Mouse (Mus musculus) intestine, embryonic 16.5 days (tissue): ENCODE measurements around the gene Acin1. TPM values are rescaled to one million over a fixed set of nuclear protein-coding genes. Genes with fewer than 3 reads are reported as not detected.

Experiments
- ATAC-seq: fragments of 200-750 bp; cut with Nextera tagmentation; 2 replicates; pipeline ENCODE4 v1.8.0; 2017; ENCODE audit warnings: moderate TSS enrichment, moderate library complexity
- H3K27ac ChIP-seq: fragments of 300-500 bp; sonication (generic); 2 replicates; pipeline ENCODE4 v1.5.1; 2014; ENCODE audit warnings: mild to moderate bottlenecking, low read length
- H3K27me3 ChIP-seq: fragments of 300-500 bp; sonication (generic); replicated peaks from 2 replicates; pipeline ENCODE4 v1.6.1; 2014; ENCODE audit warnings: low read length, control low read depth, mixed read lengths; ENCODE audit not compliant: control insufficient read depth, insufficient read depth
- H3K36me3 ChIP-seq: fragments of 300-500 bp; sonication (generic); 2 replicates; pipeline ENCODE4 v1.6.1; 2014; ENCODE audit warnings: low read length, control low read depth; ENCODE audit not compliant: control insufficient read depth, insufficient read depth
- H3K4me1 ChIP-seq: fragments of 300-500 bp; sonication (generic); 2 replicates; pipeline ENCODE4 v1.6.1; 2014; ENCODE audit warnings: low read length, control low read depth, mixed read lengths; ENCODE audit not compliant: control insufficient read depth, insufficient read depth
- H3K4me2 ChIP-seq: fragments of 300-500 bp; sonication (generic); 2 replicates; pipeline ENCODE4 v1.6.1; 2014; ENCODE audit warnings: low read depth, low read length, control low read depth
- H3K4me3 ChIP-seq: fragments of 300-500 bp; sonication (generic); 2 replicates; pipeline ENCODE4 v1.5.1; 2014; ENCODE audit warnings: mild to moderate bottlenecking, low read length
- H3K9ac ChIP-seq: fragments of 300-500 bp; sonication (generic); 2 replicates; pipeline ENCODE4 v1.6.1; 2014; ENCODE audit warnings: low read depth, low read length
- H3K9me3 ChIP-seq: fragments of 300-500 bp; sonication (generic); 2 replicates; pipeline ENCODE4 v1.6.1; 2016; ENCODE audit warnings: low read length, control low read depth; ENCODE audit not compliant: control insufficient read depth
- WGBS: fragments of 180-500 bp; shearing (Covaris S2); extraction: QIAGEN DNeasy Blood & Tissue Kit; methylation state at CpG from one replicate; pipeline ENCODE4 v1.1.7; 2014; 5-methylcytosine and 5-hydroxymethylcytosine counted together
- polyA plus RNA-seq: library from polyadenylated mRNA; unstranded; fragments of >200 nt; fragmentation: Nextera tagmentation; extraction: Ambion mirVana; gene quantifications from 2 replicates; pipeline ENCODE4 v1.2.1, GENCODE M21; 2015

Gene Acin1
- 78.7 and 82.6 TPM in 2 replicates for polyA plus RNA-seq

- under 1% methylated on average over 44 of the region's 44 CpGs for WGBS
- peak; percentile 97 for ATAC-seq
- Histone ChIP-seq H3K27ac (peak within 1 kb of the TSS; percentile 91), H3K4me3 (peak within 1 kb of the TSS; percentile 64), H3K36me3 (peaks cover 5% of the 10 kb centered on the region), H3K4me2 (peak within 1 kb of the TSS; percentile 81), H3K4me1 (peaks cover 15% of the 10 kb centered on the region), H3K27me3 (no peaks in the 10 kb centered on the region), H3K9me3 (no peaks in the 10 kb centered on the region), H3K9ac (peak within 1 kb of the TSS; percentile 82)
These were observed at the start of gene Acin1 for GRCm38 (mm10) chr14:54686522-54687143. TSS of gene Acin1 (minus strand) at chr14:54686931.

DNA sequence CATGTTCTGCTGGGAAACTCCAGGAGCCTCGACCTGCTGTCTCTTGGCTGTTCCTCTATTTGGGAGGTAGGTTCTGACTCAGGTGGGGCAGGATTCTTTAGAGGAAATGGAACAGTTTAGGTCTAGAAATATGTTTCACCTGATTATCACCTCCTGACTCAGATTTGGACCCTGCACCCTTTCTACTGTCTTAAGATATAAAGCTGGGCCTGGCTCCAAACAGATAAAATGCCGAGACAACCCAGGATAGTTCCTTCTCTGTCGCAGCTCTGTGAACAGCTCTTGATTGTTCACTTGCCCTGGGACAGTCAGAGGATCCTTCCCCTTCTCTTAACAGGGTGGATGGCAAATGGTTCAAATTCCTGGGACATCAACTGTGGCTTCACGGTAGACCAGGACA is 48.5 kb upstream of the Acin1 start:
- H3K9ac ChIP-seq, result no peak overlapping the region
- peaks cover 2% of the 10 kb centered on the region; the same call in 1 of the 2 replicates for H3K4me1 ChIP-seq
- 57% methylated on average over 4 of the region's 4 CpGs for WGBS

DNA sequence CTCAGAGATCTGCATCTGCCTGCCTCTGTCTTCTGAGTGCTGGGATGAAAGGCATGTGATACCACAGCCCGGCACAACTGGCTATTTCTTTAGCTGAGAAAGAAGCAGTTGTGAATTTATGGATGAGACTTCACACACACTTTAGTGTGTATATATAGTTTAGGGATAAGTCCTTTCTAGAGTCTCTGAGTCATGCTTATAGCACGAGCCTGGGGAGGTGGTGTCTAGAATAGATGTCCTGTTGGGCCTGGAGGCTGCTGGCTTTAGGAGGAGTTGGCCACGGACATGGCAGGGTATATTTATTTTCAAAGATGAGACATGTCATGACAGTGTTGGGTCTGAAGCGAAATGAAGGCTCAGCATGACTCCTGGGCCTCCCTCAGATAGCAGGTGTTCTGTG is 47.3 kb upstream of the Acin1 start:
- H3K27me3 ChIP-seq, result no peaks in the 10 kb centered on the region
- 69% methylated on average over 4 of the region's 4 CpGs for WGBS
- ATAC-seq, result no peak

More for the DNA sequence above, 48.5 kb upstream of the Acin1 start:
- Histone ChIP-seq H3K4me2 (no peak overlapping the region), H3K27ac (no peak overlapping the region), H3K27me3 (no peaks in the 10 kb centered on the region), H3K4me3 (no peak overlapping the region), H3K36me3 (no peaks in the 10 kb centered on the region), H3K9me3 (no peaks in the 10 kb centered on the region)
- peak; percentile 43 for ATAC-seq

DNA sequence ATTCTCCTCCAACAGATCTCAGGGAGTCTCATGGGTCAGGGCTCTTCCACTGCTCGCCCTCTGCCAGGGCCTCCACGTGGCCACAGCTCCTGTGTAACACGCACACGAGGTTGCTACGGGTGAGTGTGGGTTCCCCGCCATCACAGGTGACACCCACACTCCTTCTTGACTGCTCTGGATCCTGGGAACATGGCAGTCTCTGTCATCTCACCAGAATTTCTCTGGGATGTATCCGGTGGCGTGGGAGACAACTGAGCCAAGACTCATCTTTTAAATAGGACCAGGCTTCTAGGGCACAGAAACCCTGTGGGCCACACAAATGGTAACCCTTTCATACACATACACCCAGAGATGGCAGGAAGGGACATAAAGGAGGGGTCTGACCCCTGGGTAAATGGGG is 45.5 kb upstream of the Acin1 start:
- no peak for ATAC-seq
- H3K27ac ChIP-seq, result no peak overlapping the region
- 81% methylated on average over 8 of the region's 8 CpGs for WGBS
- no peaks in the 10 kb centered on the region for H3K27me3 ChIP-seq
- no peak overlapping the region for H3K9ac ChIP-seq
- no peaks in the 10 kb centered on the region for H3K9me3 ChIP-seq
- peaks cover 8% of the 10 kb centered on the region; the same call in 1 of the 2 replicates for H3K4me1 ChIP-seq
- no peak overlapping the region for H3K4me3 ChIP-seq
- no peaks in the 10 kb centered on the region for H3K36me3 ChIP-seq
- no peak overlapping the region for H3K4me2 ChIP-seq

More for the DNA sequence above, 47.3 kb upstream of the Acin1 start:
- Histone ChIP-seq H3K36me3 (no peaks in the 10 kb centered on the region), H3K27ac (no peak overlapping the region), H3K9ac (no peak overlapping the region), H3K4me2 (no peak overlapping the region), H3K4me1 (peaks cover 3% of the 10 kb centered on the region; the same call in 1 of the 2 replicates), H3K4me3 (no peak overlapping the region), H3K9me3 (no peaks in the 10 kb centered on the region)

- H3K9me3 ChIP-seq, result no peaks in the 10 kb centered on the region
- H3K27ac ChIP-seq, result no peak overlapping the region
- no peak overlapping the region for H3K4me2 ChIP-seq
- H3K4me1 ChIP-seq, result peaks cover 8% of the 10 kb centered on the region; the same call in 1 of the 2 replicates
- no peak for ATAC-seq
- H3K4me3 ChIP-seq, result no peak overlapping the region
- 87% methylated on average over 6 of the region's 6 CpGs for WGBS
- H3K27me3 ChIP-seq, result no peaks in the 10 kb centered on the region
- H3K9ac ChIP-seq, result no peak overlapping the region
- no peaks in the 10 kb centered on the region for H3K36me3 ChIP-seq
These were observed 43.6 kb upstream of the Acin1 start for GRCm38 (mm10) chr14:54730305-54730704.

- no peak overlapping the region for H3K4me2 ChIP-seq
- 73% methylated on average over 13 of the region's 13 CpGs for WGBS
- H3K4me1 ChIP-seq, result peaks cover 9% of the 10 kb centered on the region
- no peaks in the 10 kb centered on the region for H3K9me3 ChIP-seq
- 0 out of 2 replicates have a peak, but pooled peaks cover 3% of the 10 kb centered on the region for H3K36me3 ChIP-seq
- no peaks in the 10 kb centered on the region for H3K27me3 ChIP-seq
- peak overlapping the region; percentile 32 for H3K9ac ChIP-seq
- H3K4me3 ChIP-seq, result no peak overlapping the region
- peak; percentile 47; the same call in 1 of the 2 replicates for ATAC-seq
- H3K27ac ChIP-seq, result peak overlapping the region; percentile 49
These were observed 42.3 kb upstream of the Acin1 start for GRCm38 (mm10) chr14:54728823-54729653.

DNA sequence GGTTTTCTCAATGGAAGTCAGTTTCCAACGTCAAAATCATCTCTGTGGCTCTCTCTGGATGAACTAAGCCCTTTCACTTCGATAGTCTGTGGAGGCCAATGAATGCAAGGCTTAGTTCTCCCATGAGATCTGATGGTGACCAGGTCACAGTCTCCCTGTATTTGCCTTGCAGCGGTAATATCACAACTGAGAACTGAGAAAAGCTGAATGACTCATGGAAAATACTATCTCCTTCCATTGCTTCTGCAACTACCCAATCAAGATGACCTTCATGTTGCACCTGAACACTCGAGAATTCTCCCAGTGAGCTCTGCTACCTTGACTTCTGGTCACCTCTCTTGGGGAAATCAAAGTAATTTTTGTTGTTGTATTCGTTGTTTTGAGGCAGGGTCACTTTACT is 40.8 kb upstream of the Acin1 start:
- H3K9ac ChIP-seq, result no peak overlapping the region
- peaks cover 15% of the 10 kb centered on the region for H3K4me1 ChIP-seq
- no peak overlapping the region for H3K4me2 ChIP-seq
- ATAC-seq, result no peak
- H3K27me3 ChIP-seq, result no peaks in the 10 kb centered on the region
- H3K9me3 ChIP-seq, result no peaks in the 10 kb centered on the region
- H3K4me3 ChIP-seq, result no peak overlapping the region
- H3K36me3 ChIP-seq, result 0 out of 2 replicates have a peak, but pooled peaks cover 8% of the 10 kb centered on the region
- WGBS, result 77% methylated on average over 5 of the region's 5 CpGs
- H3K27ac ChIP-seq, result no peak overlapping the region

DNA sequence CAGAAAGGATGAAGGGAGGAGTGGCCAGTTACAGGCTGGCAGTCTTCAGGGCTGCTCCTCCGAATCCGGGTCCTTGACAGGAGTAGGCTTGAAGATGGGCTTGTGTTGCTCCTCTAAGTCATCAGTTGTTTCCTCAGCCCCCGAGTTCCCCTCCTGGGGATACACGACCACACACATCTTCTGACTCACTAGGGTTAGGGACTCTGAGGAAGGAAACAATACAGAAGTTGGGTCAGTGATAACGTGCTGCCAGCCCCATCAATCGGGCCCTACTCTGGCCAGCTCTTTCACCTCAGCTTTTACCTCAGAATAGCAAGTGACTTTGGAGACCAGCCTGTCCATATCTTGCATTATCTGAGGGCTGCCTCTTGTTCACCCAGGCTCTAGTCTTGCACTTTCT is 37.3 kb upstream of the Acin1 start:
- H3K4me1 ChIP-seq, result peaks cover 15% of the 10 kb centered on the region
- no peak overlapping the region for H3K4me2 ChIP-seq
- no peak overlapping the region for H3K27ac ChIP-seq
- peak; percentile 15; the same call in 1 of the 2 replicates for ATAC-seq
- no peak overlapping the region for H3K9ac ChIP-seq
- 0 out of 2 replicates have a peak, but pooled peaks cover 8% of the 10 kb centered on the region for H3K36me3 ChIP-seq
- WGBS, result 79% methylated on average over 6 of the region's 6 CpGs
- H3K4me3 ChIP-seq, result no peak overlapping the region
- H3K27me3 ChIP-seq, result no peaks in the 10 kb centered on the region
- H3K9me3 ChIP-seq, result no peaks in the 10 kb centered on the region

- H3K27me3 ChIP-seq, result no peaks in the 10 kb centered on the region
- ATAC-seq, result no peak
- no peak overlapping the region for H3K9ac ChIP-seq
- H3K4me3 ChIP-seq, result no peak overlapping the region
- WGBS, result 86% methylated on average over 10 of the region's 10 CpGs
- no peaks in the 10 kb centered on the region for H3K9me3 ChIP-seq
- no peak overlapping the region for H3K27ac ChIP-seq
- H3K36me3 ChIP-seq, result 0 out of 2 replicates have a peak, but pooled peaks cover 8% of the 10 kb centered on the region
- peaks cover 10% of the 10 kb centered on the region for H3K4me1 ChIP-seq
- H3K4me2 ChIP-seq, result no peak overlapping the region
These were observed 35.0 kb upstream of the Acin1 start for GRCm38 (mm10) chr14:54721711-54722110.
